Mouse (Mus musculus) cerebellum, adult 11-12 months (tissue): Measurements from ENCODE around the gene Lrrc8b.

ENCODE experiments used
- DNase-seq: peaks from one replicate; pipeline ENCODE4 v3.0.0; 2022

The Lrrc8b gene

DNA sequence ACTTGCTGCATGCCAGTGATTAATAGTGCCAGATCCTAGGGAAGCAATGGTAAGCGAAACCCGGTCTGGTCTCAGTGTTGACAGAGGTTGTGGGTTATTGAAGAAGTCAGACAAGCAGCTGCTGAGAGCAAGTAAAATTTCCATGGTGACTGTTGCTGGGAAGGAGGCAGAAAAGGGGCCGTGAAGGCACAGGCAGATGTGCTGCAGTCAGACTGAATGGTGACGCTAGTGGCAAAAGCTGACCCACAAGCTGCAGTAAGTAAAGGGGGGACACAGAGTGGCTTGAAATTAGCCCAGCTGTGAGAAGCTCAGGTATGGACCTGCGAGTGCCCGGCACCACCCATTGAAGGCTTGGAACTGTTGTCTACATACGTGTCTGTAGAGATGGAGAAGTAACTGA is 11.8 kb downstream of the Lrrc8b start:
- DNase-seq: no peak

DNA sequence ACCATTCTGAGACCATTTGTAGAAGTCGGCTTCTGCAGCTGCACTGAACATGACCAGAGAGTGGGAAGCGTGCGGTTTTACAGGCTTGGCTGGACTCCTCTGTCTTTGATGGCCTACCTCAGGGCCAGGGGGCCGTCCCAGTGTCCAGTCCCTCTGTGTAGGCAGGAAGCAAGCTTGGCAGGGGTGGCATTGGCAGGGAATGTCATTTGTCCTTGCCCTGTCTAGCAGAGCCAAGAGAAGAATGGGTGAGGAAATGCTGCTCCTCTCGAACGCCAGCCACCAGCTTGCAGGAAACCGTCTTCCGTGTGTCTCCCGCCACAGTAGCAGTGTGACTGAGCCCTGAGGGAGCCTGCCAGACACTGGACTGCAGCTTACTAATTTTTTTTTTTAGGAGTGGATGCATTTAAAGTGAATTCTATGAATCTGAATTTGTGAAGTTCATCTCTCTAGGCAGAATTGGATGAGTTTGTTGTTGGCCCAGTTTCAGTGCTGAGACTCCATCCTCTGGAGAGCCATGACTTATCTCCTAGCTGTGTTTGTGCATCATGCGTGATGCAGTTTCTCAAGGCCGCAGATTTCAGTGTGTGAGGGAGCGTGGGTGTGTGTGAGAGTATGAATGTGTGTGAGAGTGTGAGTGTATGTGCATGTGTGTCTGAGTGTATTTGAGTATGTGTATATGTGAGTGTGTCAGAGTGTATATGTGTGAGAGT is 12.8 kb downstream of the Lrrc8b start:
- DNase-seq: peak; percentile 77

GRCm38 (mm10) chr5:105430148-105430547 is 14.6 kb downstream of the Lrrc8b start:
- no peak for DNase-seq

DNA sequence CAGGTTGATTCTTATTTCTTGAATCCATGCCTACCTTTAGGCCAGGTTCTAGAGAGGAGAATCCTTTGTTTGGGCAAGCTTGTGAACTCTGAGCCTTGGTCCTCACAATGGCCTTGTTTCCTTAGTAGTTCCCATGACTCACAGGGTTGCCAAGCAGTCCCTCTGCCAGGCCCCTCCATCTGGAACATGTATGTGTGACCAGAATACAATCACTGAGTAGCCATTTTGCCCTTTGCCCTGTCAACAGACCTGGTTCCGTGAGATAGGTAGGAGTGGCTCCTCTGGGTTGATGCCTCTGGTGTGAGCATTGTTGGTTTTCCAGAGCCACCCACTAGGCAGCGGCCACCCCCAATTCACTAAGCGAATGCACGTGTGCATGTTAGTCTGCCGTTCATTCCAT is 24.0 kb downstream of the Lrrc8b start:
- no peak for DNase-seq

- no peak for DNase-seq
Observed at GRCm38 (mm10) chr5:105440992-105441535, 25.5 kb downstream of the Lrrc8b start.

DNA sequence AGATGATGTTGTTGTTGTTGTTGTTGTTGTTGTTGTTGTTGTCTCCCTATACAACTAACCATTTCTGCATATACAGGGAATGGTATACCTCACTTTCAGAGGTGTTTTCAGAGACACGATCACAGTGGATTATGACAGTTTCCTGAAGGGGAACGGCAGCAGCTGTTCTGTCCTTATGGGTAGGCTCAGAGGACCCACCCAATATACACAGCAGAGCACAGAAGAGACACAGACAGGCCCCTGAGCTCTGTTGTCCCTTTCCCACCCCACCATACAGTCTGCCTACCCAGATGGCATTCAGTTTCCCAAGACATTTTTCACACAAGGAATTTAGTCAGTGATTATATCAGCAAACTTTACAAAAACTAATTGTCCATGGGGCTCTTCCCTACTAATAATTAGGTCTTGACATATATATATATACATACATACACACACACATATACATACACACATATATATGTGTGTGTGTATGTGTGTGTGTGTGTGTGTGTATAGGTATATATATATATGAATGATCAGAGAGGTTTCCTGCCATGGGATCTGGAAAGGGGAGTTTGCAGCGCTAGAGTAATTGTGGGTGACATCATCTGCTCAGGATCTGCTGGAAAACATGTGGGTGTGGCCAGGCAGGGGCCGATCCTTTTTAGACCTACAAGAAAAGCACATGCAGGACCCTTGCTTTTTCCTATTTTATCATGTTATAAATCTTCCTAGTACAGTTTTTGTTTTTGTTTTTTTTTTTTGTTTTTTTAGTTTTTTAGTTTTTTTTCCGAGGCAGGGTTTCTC is 26.8 kb downstream of the Lrrc8b start:
- DNase-seq: no peak

- no peak for DNase-seq
Observed at GRCm38 (mm10) chr5:105443057-105443815, 27.7 kb downstream of the Lrrc8b start.

DNA sequence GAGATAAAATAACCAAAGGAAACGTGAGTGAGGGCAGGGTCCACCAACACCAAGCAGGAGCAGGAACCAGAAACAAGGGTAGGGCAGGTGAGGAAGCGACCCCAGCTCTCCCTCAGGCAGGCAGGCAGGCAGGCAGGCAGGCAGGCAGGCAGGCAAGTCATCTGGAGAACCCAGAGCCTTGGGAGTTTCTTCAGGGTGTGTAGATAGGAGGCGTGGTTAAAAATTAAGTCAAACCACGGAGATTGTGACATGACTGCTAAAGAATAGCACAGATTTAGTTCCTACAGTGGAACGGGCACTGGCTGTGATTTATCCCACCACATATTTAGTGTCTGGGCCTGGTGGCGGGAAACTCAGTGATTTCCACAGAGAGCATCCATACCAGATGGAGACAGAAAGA is 30.1 kb downstream of the Lrrc8b start:
- no peak for DNase-seq

DNA sequence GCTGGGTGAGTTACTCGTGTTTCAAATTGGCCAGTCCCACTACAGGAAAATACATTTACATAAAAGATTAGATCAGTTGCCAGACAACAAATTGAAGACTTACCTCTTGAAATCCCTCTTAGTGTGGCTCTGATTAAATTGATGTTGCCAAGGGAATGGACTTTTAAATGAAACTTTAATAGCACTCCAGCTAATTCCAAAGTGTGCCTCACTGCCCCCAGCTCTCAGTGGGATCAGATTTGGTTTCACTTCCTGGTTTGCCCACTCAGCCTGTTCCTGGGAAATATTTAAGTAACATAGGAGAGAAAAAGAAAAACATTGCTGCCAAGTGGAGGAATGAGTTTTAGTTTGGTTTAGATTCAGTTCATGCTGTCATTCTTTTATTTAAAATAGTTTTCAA is 38.5 kb downstream of the Lrrc8b start:
- DNase-seq: no peak

GRCm38 (mm10) chr5:105459077-105459476 is 43.5 kb downstream of the Lrrc8b start:
- no peak for DNase-seq

- no peak for DNase-seq
Observed at GRCm38 (mm10) chr5:105460551-105460950, 45.0 kb downstream of the Lrrc8b start.

DNA sequence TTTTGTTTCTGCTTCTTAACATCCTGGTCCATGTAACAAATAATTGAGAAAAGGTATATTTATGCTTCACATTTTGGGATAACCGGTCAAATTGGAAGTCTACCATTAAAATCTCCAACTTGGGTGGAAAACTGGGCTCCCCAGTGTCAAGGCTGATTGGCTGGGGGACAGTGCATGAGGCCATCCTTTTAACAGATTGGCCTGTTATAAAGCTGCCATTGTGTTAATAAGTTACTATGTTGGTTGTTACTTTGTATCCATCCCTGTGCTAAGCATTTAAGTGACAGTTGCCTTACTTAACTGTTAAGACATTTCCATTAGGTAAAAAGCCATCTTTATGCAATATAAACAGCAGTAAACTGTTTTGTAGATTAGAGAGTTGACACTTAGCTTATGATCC is 45.5 kb downstream of the Lrrc8b start:
- DNase-seq: no peak

- no peak for DNase-seq
Observed at GRCm38 (mm10) chr5:105464671-105465070, 49.1 kb downstream of the Lrrc8b start.

- no peak for DNase-seq
Observed at GRCm38 (mm10) chr5:105465550-105465949, 50.0 kb downstream of the Lrrc8b start.

- DNase-seq: no peak
Observed at GRCm38 (mm10) chr5:105466471-105466902, 50.9 kb downstream of the Lrrc8b start.

- no peak for DNase-seq
Observed at GRCm38 (mm10) chr5:105467271-105467670, 51.7 kb downstream of the Lrrc8b start.

GRCm38 (mm10) chr5:105472983-105473705 is 57.6 kb downstream of the Lrrc8b start:
- DNase-seq: no peak

GRCm38 (mm10) chr5:105477527-105477926 is 62.0 kb downstream of the Lrrc8b start:
- no peak for DNase-seq

- no peak for DNase-seq
Observed at GRCm38 (mm10) chr5:105479673-105480072, 64.1 kb downstream of the Lrrc8b start.

- no peak for DNase-seq
Observed at GRCm38 (mm10) chr5:105480561-105480960, 65.0 kb downstream of the Lrrc8b start.

GRCm38 (mm10) chr5:105483632-105484031 is 68.1 kb downstream of the Lrrc8b start:
- no peak for DNase-seq

GRCm38 (mm10) chr5:105484247-105484646 is 68.7 kb downstream of the Lrrc8b start:
- DNase-seq: no peak

- no peak for DNase-seq
Observed at GRCm38 (mm10) chr5:105484891-105485290, 69.3 kb downstream of the Lrrc8b start.
